Mouse (Mus musculus) 416B (cell line): ENCODE data around the gene Slc6a4.
"Not testable (repeated sequence)": the region's sequence is repeated elsewhere in the genome, so short reads cannot be mapped to it uniquely, and the experiment has no call there.

Experiments used
- DNase-seq: peaks from one replicate; pipeline ENCODE4 v3.0.0; 2011; ENCODE audit warnings: low read depth

The Slc6a4 gene

DNA sequence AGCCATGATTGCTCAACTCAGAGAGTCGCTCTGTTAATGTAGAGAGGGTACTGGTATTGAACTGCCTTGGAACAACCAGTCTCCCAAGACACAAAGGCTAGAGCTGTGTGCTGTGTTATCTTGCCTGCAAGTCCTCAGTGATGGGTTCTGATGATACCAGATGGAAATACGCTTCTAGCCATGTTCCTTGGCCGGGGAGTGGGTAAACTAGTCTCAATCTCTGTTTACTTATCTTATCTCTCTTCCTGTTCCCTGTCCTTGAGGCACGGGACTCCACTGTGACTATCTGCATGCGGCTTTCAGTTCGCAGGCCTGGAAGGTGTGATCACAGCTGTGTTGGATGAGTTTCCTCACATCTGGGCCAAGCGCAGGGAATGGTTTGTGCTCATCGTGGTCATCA lies 21.1 kb downstream of the Slc6a4 start:
- peak; percentile 92 for DNase-seq

DNA sequence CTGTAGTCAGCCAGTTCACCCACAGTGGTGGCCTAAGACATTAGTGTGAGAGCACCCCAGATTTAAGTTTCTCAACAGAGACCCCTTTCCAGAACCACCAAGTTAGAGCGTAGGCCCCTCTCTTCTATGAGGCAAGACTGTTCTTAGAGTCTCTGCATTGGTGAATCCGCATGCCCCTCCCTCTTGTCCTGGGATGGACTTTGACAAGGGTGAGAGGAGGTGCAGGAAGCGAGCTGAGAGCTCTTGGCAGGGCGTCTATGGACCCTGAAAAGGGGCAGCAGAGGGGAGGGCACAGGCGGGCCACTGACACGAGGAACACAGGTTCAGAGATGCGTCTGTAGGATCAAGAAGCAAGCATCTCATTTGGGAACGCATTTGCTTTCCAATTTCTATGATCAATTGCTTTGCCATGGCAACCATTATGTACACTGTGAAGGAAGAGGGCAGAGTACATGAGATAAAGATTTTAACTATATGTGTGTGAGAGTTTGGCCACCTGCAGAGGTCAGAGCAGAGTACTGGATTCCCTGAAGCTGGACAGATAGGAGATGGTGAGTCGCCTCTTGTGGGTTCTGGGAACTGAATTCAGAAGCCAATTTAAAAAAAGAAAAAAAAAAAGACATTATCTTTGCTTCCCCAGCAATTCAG lies 23.5 kb downstream of the Slc6a4 start:
- DNase-seq, result peak; percentile 48

DNA sequence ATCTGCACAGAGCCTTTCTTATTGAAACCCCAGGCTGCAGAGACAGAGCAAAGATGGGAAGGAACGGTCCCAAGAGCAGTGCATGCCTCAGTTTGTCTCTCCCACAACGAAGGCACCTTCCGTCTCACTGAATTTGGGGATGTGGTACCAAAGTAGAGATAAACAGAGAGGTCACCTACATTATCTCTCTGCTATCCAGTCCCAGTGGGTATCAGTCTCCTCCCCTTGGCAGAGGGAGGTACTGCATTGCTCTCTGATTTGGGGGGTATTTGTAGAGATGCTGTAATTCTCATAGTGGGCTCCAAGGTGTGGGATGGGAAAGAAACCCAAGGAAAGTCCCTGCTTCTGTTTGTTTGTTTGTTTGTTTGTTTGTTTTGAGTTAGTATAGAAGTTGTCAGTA lies 28.2 kb downstream of the Slc6a4 start:
- DNase-seq, result peak; percentile 36

DNA sequence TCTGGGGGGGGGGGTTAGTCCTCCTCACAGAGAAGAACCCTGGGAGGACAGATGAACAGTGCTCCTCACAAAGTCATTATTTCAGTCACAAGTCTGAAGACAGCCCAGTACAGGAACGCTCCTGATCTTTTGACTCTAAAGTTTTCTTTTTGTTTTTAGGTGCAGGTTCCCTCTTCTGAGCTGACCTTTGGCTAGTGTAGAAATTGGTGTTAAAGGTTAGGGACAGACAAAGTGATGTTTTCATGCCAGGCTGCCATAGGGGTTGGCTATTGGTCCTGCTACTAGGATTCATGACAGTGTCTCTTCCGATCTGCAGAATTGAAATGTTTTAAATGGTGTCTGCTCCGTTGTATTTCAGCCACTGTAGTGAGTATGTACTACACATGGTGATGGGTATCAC lies 29.8 kb downstream of the Slc6a4 start:
- no peak for DNase-seq

DNA sequence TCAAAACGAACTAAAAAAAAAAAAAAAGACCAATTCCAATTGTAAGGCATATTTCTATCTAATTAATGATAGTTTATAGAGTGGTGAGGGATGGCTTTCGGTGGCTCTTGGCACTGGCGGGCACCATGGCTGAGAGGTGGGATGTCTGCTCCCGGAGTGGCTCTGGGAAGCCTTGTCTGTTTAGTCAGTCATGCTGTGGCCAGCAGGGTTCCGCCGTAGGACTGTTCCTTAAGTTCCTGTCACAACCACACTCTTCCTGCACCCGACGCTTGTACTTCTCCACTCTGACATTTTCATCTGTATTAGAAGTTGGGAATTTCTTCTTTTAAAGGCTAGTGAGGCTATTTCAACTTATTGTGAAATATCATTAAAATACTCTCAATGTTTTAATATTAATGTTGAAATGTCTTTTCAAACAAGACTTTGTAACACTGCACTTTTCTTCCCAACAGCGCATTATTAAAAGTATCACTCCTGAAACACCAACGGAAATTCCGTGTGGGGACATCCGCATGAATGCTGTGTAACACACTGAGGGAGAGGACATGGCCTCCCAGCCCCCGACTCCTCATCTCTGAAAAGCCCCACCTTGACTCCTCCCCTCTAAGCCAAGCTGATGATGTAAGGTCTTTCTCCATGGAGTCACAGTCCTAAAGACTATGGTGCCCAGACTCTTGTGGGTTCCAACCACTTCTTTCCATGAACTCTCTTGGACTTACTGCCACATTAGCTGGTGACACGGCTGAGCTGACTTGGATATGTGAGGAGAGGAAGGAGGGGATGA lies 32.9 kb downstream of the Slc6a4 start:
- peak; percentile 82 for DNase-seq

DNA sequence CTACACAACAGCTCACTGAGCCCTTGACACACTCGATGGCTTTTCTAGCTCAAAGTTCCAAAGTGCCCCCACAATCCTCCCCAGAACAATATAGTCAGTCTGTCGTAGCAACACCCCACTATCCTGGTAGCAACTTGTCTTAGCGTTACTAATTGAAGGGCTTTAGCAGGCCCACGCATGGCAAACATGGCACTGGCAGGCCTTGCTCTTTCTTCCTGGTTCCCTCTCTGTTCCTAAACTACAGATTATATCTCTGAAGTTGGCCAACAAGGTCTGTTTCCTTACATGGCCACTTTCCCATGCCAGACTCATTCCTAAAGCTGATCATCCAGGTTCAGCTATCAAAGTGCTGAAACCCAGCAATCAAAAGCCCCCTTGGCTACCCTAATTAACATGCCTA lies 43.5 kb downstream of the Slc6a4 start:
- DNase-seq, result no peak

DNA sequence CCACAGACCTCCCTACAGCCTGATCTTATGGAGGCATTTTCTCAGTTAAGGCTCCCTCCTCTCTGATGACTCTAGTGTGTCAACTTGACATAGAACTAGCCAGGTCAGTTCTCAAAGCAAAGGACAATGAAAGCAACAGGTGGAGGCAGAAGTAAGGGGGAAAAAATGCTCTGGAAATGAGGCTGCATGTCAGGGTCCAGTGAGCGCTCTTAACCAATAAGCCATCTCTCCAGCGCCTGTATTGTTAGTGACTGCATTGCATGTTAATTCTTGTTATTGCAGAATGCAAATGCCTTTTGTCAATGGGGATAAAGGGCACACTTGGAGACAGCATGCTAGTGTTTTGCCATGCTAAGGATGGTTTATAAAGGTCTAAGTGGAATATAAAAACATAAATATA lies 44.4 kb downstream of the Slc6a4 start:
- no peak for DNase-seq

DNA sequence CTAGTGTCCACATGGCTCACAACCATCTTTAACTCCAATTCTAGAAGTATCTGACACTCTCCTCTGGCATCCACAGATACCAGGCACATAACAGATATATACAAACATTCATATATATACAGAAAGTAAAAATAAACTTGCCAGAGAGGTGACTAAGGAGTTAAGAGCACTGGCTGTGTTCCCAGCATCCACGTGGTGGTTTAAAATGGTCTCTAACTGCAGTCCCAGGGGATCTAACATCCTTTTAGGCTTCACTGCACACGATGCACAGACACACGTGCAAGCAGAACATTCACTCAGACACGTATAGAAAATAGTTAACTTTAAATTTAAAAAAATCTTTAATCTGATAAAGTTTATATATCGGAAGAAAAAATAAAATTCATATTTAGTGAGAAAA lies 63.5 kb downstream of the Slc6a4 start:
- DNase-seq, result no peak

DNA sequence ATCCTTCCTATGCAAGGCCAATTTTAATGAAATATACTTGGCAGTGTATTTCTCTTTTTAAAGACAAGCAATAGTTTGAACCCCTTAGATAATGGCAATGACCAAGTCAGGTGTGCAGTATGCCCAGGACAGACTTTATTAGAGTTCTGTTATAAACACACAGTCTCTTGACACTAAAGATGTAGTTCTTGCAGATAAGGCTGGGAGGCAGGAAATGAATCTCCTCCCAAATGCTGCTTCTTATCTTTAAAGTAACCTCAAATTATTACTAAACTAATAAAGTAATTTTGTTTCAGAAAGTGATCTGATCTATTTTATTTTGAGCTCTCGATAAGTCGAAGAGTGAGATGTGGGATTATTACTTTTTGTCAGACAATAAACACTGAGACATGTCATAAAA lies 65.0 kb downstream of the Slc6a4 start:
- DNase-seq, result no peak

DNA sequence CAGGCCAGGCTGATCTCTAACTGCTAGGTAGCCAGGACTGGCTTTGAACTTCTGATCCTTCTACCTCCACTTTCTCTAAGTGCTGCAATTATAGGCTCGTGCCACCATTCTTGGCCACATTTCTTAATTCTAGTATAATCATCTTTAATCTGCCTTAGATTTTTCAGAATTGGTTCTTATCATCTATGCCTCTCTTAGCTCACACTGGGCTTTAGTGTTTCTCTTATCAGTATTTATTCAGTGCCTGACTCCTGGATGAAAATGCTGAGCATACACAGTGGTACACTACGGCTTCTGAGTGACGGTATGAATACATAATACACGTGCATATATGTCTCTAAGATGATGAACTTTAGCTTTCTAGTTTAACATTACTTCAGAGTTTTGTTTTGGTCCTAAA lies 70.4 kb downstream of the Slc6a4 start:
- DNase-seq, result no peak

DNA sequence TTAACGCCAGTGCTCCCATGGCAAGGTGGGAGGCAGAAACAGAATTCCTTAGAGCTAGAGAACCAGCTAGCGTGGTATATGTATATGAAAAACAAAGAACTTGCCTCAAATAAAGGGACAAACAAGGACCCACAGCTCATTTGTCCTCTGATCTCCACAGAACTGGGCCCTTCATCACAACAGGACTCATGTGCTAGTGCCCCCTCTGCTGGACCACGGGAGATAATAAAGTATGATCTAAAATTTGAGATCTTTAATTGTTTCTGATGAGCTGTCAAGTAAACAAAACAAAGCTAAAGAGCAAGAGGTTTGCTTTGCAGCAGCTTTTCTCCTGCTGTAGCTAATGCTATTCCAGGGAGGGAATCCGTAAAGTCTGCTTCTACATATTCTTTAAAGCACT lies 72.3 kb downstream of the Slc6a4 start:
- peak; percentile 76 for DNase-seq

DNA sequence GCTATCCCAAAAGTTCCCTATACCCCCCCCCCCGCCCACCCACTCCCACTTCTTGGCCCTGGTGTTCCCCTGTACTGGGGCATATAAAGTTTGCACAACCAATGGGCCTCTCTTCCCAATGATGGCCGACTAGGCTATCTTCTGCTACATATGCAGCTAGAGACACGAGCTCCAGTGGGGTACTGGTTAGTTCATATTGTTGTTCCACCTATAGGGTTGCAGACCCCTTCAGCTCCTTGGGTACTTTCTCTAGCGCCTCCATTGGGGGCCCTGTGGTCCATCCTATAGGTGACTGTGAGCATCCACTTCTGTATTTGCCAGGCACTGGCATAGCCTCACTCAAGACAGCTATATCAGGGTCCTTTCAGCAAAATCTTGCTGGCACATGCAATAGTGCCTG lies 78.9 kb downstream of the Slc6a4 start:
- not testable (repeated sequence) for DNase-seq

DNA sequence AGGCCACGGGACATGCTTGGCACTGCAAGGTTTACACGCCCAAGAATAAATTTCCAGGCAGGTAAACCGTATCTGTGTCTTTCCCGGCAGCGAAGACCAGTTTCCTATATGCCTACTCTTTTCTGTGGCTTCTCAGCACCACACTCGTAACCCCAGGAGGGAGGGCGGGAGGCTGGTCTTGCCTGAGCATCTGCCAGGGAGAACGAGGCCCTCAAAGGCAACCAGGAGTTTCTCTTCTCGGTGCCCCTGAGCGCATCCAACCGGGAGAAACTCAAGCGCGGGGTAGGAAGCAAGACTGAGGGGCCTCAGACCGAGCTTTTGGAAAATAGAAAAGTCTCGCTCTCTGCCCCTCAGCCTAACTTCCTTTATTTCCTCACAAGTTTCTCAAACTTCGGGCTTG lies 79.4 kb downstream of the Slc6a4 start:
- no peak for DNase-seq

DNA sequence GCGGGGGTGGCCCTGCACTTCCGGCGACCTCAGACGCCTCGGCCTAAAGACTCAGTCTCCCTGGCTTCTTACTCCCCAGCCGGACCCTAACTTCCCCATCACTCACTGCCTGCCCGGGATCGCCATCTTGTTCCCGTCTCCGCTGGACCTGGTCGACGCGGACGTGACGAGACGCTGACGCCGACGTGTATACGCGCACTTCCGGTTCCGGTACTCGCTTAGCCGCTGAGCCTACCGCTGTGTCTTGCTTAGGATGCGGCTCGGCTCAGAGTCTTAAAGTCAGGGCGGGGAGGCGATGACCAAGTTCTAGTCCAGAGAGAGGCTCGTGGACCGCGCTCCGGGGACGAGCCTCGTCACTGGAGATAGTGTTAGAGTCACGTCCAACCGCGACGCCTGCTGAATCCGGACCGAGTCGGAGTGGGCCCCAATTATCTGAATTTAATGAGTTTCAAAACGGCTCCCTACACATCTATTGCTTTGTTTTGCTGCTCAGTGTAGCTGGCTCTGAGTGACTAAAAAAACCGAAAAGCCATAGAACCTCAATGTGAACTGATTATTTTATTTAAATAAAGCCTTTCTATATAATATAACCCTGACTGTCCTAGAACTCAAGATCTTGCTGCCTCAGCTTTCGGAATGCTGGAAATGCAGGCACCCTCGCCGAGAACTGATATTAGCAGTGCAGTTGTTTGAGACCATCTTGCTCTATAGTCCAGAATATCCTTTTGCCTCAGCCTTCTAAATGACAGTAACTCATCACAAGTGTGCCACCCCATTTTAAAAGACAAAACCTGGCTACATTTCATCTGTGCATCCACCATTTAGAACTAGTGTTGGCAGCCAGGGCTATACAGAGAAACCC lies 80.1 kb downstream of the Slc6a4 start, which contains the start of gene Nsrp1:
Gene Nsrp1 (minus strand): TSS at position 163 of the 862 bp plus-strand sequence.
- peak; percentile 96 for DNase-seq

DNA sequence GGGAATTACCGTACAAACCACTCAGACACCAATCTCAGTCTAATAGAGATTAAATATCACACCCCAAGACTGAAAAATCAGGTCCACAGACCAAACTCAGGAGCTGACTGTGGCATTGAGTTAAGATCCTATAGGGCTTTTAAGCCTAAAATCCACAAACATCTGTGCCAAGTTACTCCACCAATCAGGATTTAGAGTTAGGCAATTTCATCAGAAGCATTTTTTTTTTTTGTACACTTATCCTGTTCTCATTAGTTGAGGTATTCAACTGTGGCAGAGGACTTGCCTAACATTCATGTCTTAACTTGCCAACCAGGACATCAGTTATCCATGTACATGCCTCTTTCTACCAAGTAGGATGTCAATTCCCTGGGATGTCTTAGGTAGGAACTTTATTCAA lies 81.0 kb downstream of the Slc6a4 start:
- no peak for DNase-seq
